Mouse (Mus musculus): ENCODE measurements around the gene Mog. TPM values are rescaled to one million over a fixed set of nuclear protein-coding genes. Genes with fewer than 3 reads are reported as not detected.

Mog gene
- polyA plus RNA-seq, 1 experiment from 2014 or later, result 0.42 TPM

GRCm38 (mm10) chr17:37062101-37062641, 39.0 kb upstream of the Mog start:
- WGBS, result 82% methylated on average over 10 of the region's 10 CpGs
- H3K9me3 ChIP-seq (ENCODE audit: control insufficient read depth, low read length), result no peaks in the 10 kb centered on the region

GRCm38 (mm10) chr17:37061435-37061834, 38.2 kb upstream of the Mog start:
- ATAC-seq (ENCODE audit: low FRiP score), result no peak
- Histone ChIP-seq H3K27me3 (ENCODE audit: control insufficient read depth, insufficient read depth, low read length) (no peaks in the 10 kb centered on the region), H3K4me2 (no peak overlapping the region), H3K9me3 (ENCODE audit: control insufficient read depth, low read length) (no peaks in the 10 kb centered on the region), H3K9ac (ENCODE audit: low read length) (no peak overlapping the region), H3K36me3 (ENCODE audit: control insufficient read depth, insufficient read depth, low read length) (peaks cover 23% of the 10 kb centered on the region; the same call in 1 of the 2 replicates), H3K27ac (ENCODE audit: low read depth, low read length) (no peak overlapping the region), H3K4me3 (ENCODE audit: low read depth, low read length) (no peak overlapping the region), H3K4me1 (ENCODE audit: control insufficient read depth, insufficient read depth, low read length) (no peaks in the 10 kb centered on the region)
- peak; percentile 41 for DNase-seq (ENCODE audit: low spot score, missing footprints)
- WGBS, result 72% methylated on average over 3 of the region's 3 CpGs

More at GRCm38 (mm10) chr17:37062101-37062641, 39.0 kb upstream of the Mog start:
- Histone ChIP-seq H3K4me2 (no peak overlapping the region), H3K4me3 (ENCODE audit: low read depth, low read length) (no peak overlapping the region), H3K27ac (ENCODE audit: low read depth, low read length) (no peak overlapping the region), H3K9ac (ENCODE audit: low read length) (no peak overlapping the region), H3K4me1 (ENCODE audit: control insufficient read depth, insufficient read depth, low read length) (no peaks in the 10 kb centered on the region), H3K36me3 (ENCODE audit: control insufficient read depth, insufficient read depth, low read length) (peaks cover 18% of the 10 kb centered on the region), H3K27me3 (ENCODE audit: control insufficient read depth, insufficient read depth, low read length) (no peaks in the 10 kb centered on the region)
- ATAC-seq (ENCODE audit: low FRiP score) (no peak), DNase-seq (ENCODE audit: low spot score, missing footprints) (peak; percentile 66)

GRCm38 (mm10) chr17:37056957-37057356, 33.8 kb upstream of the Mog start:
- 91% methylated on average over 6 of the region's 6 CpGs for WGBS
- no peak overlapping the region for H3K27ac ChIP-seq (ENCODE audit: low read depth, low read length)
- H3K9me3 ChIP-seq (ENCODE audit: control insufficient read depth, low read length), result no peaks in the 10 kb centered on the region
- ATAC-seq (ENCODE audit: low FRiP score) (no peak), DNase-seq (ENCODE audit: low spot score, missing footprints) (no peak)
- no peak overlapping the region for H3K4me3 ChIP-seq (ENCODE audit: low read depth, low read length)
- peaks cover 20% of the 10 kb centered on the region; the same call in 1 of the 2 replicates for H3K36me3 ChIP-seq (ENCODE audit: control insufficient read depth, insufficient read depth, low read length)
- no peaks in the 10 kb centered on the region for H3K27me3 ChIP-seq (ENCODE audit: control insufficient read depth, insufficient read depth, low read length)
- no peaks in the 10 kb centered on the region for H3K4me1 ChIP-seq (ENCODE audit: control insufficient read depth, insufficient read depth, low read length)
- H3K9ac ChIP-seq (ENCODE audit: low read length), result no peak overlapping the region
- no peak overlapping the region for H3K4me2 ChIP-seq

GRCm38 (mm10) chr17:37051745-37052144, 28.5 kb upstream of the Mog start:
- Histone ChIP-seq H3K9me3 (ENCODE audit: control insufficient read depth, low read length) (no peaks in the 10 kb centered on the region), H3K4me3 (ENCODE audit: low read depth, low read length) (no peak overlapping the region), H3K4me2 (peak overlapping the region; percentile 81), H3K4me1 (ENCODE audit: control insufficient read depth, insufficient read depth, low read length) (peaks cover 25% of the 10 kb centered on the region), H3K27me3 (ENCODE audit: control insufficient read depth, insufficient read depth, low read length) (peaks cover 14% of the 10 kb centered on the region), H3K36me3 (ENCODE audit: control insufficient read depth, insufficient read depth, low read length) (peaks cover 10% of the 10 kb centered on the region; the same call in 1 of the 2 replicates), H3K27ac (ENCODE audit: low read depth, low read length) (no peak overlapping the region), H3K9ac (ENCODE audit: low read length) (no peak overlapping the region)
- ATAC-seq (ENCODE audit: low FRiP score), result no peak
- DNase-seq (ENCODE audit: low spot score, missing footprints), result no peak
- 52% methylated on average over 4 of the region's 4 CpGs for WGBS

- peaks cover 26% of the 10 kb centered on the region for H3K4me1 ChIP-seq (ENCODE audit: control insufficient read depth, insufficient read depth, low read length)
- ATAC-seq (ENCODE audit: low FRiP score) (peak; percentile 38), DNase-seq (ENCODE audit: low spot score, missing footprints) (peak; percentile 92)
- no peak overlapping the region; the same call in 1 of the 2 replicates for H3K27ac ChIP-seq (ENCODE audit: low read depth, low read length)
- H3K9ac ChIP-seq (ENCODE audit: low read length), result peak overlapping the region; percentile 79
- peak overlapping the region; percentile 81 for H3K4me2 ChIP-seq
- 2% methylated on average over 27 of the region's 27 CpGs for WGBS
- peak overlapping the region; percentile 65 for H3K4me3 ChIP-seq (ENCODE audit: low read depth, low read length)
- H3K9me3 ChIP-seq (ENCODE audit: control insufficient read depth, low read length), result no peaks in the 10 kb centered on the region
- peaks cover 5% of the 10 kb centered on the region; the same call in 1 of the 2 replicates for H3K36me3 ChIP-seq (ENCODE audit: control insufficient read depth, insufficient read depth, low read length)
- H3K27me3 ChIP-seq (ENCODE audit: control insufficient read depth, insufficient read depth, low read length), result peaks cover 14% of the 10 kb centered on the region
Observed at GRCm38 (mm10) chr17:37050876-37051275, 27.7 kb upstream of the Mog start.

GRCm38 (mm10) chr17:37050399-37050798, 27.2 kb upstream of the Mog start:
- H3K9me3 ChIP-seq (ENCODE audit: control insufficient read depth, low read length), result no peaks in the 10 kb centered on the region
- H3K36me3 ChIP-seq (ENCODE audit: control insufficient read depth, insufficient read depth, low read length), result peaks cover 5% of the 10 kb centered on the region; the same call in 1 of the 2 replicates
- peaks cover 14% of the 10 kb centered on the region for H3K27me3 ChIP-seq (ENCODE audit: control insufficient read depth, insufficient read depth, low read length)
- H3K4me1 ChIP-seq (ENCODE audit: control insufficient read depth, insufficient read depth, low read length), result peaks cover 26% of the 10 kb centered on the region
- H3K9ac ChIP-seq (ENCODE audit: low read length), result peak overlapping the region; percentile 79
- peak; percentile 98 for DNase-seq (ENCODE audit: low spot score, missing footprints)
- ATAC-seq (ENCODE audit: low FRiP score), result peak; percentile 73
- no peak overlapping the region; the same call in 1 of the 2 replicates for H3K27ac ChIP-seq (ENCODE audit: low read depth, low read length)
- H3K4me2 ChIP-seq, result peak overlapping the region; percentile 81
- under 1% methylated on average over 22 of the region's 22 CpGs for WGBS
- peak overlapping the region; percentile 65 for H3K4me3 ChIP-seq (ENCODE audit: low read depth, low read length)

- WGBS, result under 1% methylated on average over 39 of the region's 39 CpGs
- Histone ChIP-seq H3K4me2 (peak overlapping the region; percentile 81), H3K4me1 (ENCODE audit: control insufficient read depth, insufficient read depth, low read length) (peaks cover 26% of the 10 kb centered on the region), H3K4me3 (ENCODE audit: low read depth, low read length) (peak overlapping the region; percentile 65), H3K9ac (ENCODE audit: low read length) (peak overlapping the region; percentile 79), H3K36me3 (ENCODE audit: control insufficient read depth, insufficient read depth, low read length) (peaks cover 5% of the 10 kb centered on the region; the same call in 1 of the 2 replicates), H3K27ac (ENCODE audit: low read depth, low read length) (no peak overlapping the region), H3K27me3 (ENCODE audit: control insufficient read depth, insufficient read depth, low read length) (peaks cover 14% of the 10 kb centered on the region), H3K9me3 (ENCODE audit: control insufficient read depth, low read length) (no peaks in the 10 kb centered on the region)
- ATAC-seq (ENCODE audit: low FRiP score), result peak; percentile 23
- DNase-seq (ENCODE audit: low spot score, missing footprints), result peak; percentile 98
Observed at GRCm38 (mm10) chr17:37049570-37050310, 26.5 kb upstream of the Mog start.

- Histone ChIP-seq H3K4me2 (peak overlapping the region; percentile 19; the same call in 1 of the 2 replicates), H3K9ac (ENCODE audit: low read length) (no peak overlapping the region), H3K27ac (ENCODE audit: low read depth, low read length) (no peak overlapping the region), H3K4me3 (ENCODE audit: low read depth, low read length) (no peak overlapping the region), H3K36me3 (ENCODE audit: control insufficient read depth, insufficient read depth, low read length) (no peaks in the 10 kb centered on the region), H3K4me1 (ENCODE audit: control insufficient read depth, insufficient read depth, low read length) (peaks cover 26% of the 10 kb centered on the region), H3K9me3 (ENCODE audit: control insufficient read depth, low read length) (no peaks in the 10 kb centered on the region), H3K27me3 (ENCODE audit: control insufficient read depth, insufficient read depth, low read length) (peaks cover 14% of the 10 kb centered on the region)
- DNase-seq (ENCODE audit: low spot score, missing footprints), result no peak
- WGBS, result 61% methylated on average over 7 of the region's 7 CpGs
- ATAC-seq (ENCODE audit: low FRiP score), result no peak
Observed at GRCm38 (mm10) chr17:37048383-37048782, 25.2 kb upstream of the Mog start.

- peak; percentile 84 for DNase-seq (ENCODE audit: low spot score, missing footprints)
- 37% methylated on average over 3 of the region's 3 CpGs for WGBS
- Histone ChIP-seq H3K36me3 (ENCODE audit: control insufficient read depth, insufficient read depth, low read length) (no peaks in the 10 kb centered on the region), H3K4me2 (no peak overlapping the region; the same call in 1 of the 2 replicates), H3K27ac (ENCODE audit: low read depth, low read length) (no peak overlapping the region), H3K9me3 (ENCODE audit: control insufficient read depth, low read length) (no peaks in the 10 kb centered on the region), H3K9ac (ENCODE audit: low read length) (no peak overlapping the region), H3K4me3 (ENCODE audit: low read depth, low read length) (no peak overlapping the region), H3K4me1 (ENCODE audit: control insufficient read depth, insufficient read depth, low read length) (peaks cover 26% of the 10 kb centered on the region), H3K27me3 (ENCODE audit: control insufficient read depth, insufficient read depth, low read length) (peaks cover 14% of the 10 kb centered on the region)
- ATAC-seq (ENCODE audit: low FRiP score), result no peak
Observed at GRCm38 (mm10) chr17:37047981-37048380, 24.8 kb upstream of the Mog start.

All from midbrain, embryonic 11.5 days (tissue).